Mouse (Mus musculus) ES-Bruce4 (cell line): ENCODE results near the gene Smap2. TPM values are rescaled to one million over a fixed set of nuclear protein-coding genes. Genes with fewer than 3 reads are reported as not detected.
A peak's percentile ranks its signal among the peaks of the same experiment; 100 is the strongest.

ENCODE experiments used
- H3K27ac ChIP-seq: 2 replicates; pipeline ENCODE4 v1.5.1; 2012; ENCODE audit warnings: low read length, inconsistent platforms; ENCODE audit not compliant: insufficient read depth
- H3K27me3 ChIP-seq: 2 replicates; pipeline ENCODE4 v1.6.1; 2012; ENCODE audit warnings: mild to moderate bottlenecking, low read length, inconsistent platforms; ENCODE audit not compliant: control insufficient read depth, poor library complexity, insufficient read depth, severe bottlenecking
- H3K36me3 ChIP-seq: 2 replicates; pipeline ENCODE4 v1.6.1; 2012; ENCODE audit warnings: inconsistent platforms, mild to moderate bottlenecking, low read length, moderate library complexity; ENCODE audit not compliant: control insufficient read depth, poor library complexity, insufficient read depth, severe bottlenecking
- H3K4me1 ChIP-seq: one replicate; pipeline ENCODE4 v1.8.1; 2011; ENCODE audit warnings: low read length; ENCODE audit not compliant: control insufficient read depth, insufficient read depth
- H3K4me3 ChIP-seq: 2 replicates; pipeline ENCODE4 v1.5.1; 2011; ENCODE audit warnings: low read depth, mild to moderate bottlenecking, low read length
- H3K9ac ChIP-seq: 2 replicates; pipeline ENCODE4 v1.6.1; 2012; ENCODE audit warnings: low read depth, mild to moderate bottlenecking, inconsistent platforms; ENCODE audit not compliant: poor library complexity, severe bottlenecking
- H3K9me3 ChIP-seq: replicated peaks from 2 replicates; pipeline ENCODE4 v1.6.1; 2012; ENCODE audit warnings: mild to moderate bottlenecking, low read length, inconsistent platforms; ENCODE audit not compliant: control insufficient read depth, poor library complexity, insufficient read depth, severe bottlenecking
- CTCF ChIP-seq: IDR thresholded peaks from one replicate; pipeline ENCODE4 v1.8.1; 2011; ENCODE audit warnings: low read depth, low read length
- EP300 ChIP-seq: IDR thresholded peaks from 2 replicates; pipeline ENCODE4 v1.6.1; 2011; ENCODE audit warnings: low read depth, low read length; ENCODE audit not compliant: insufficient read depth
- POLR2A ChIP-seq: IDR thresholded peaks from one replicate; pipeline ENCODE4 v1.8.1; 2011; ENCODE audit warnings: low read length; ENCODE audit not compliant: insufficient read depth
- polyA plus RNA-seq: library from polyadenylated mRNA; stranded (reverse); fragments of >200 nt; gene quantifications from 2 replicates; pipeline ENCODE4 v1.2.4, GENCODE M21; 2011; ENCODE audit warnings: low read depth; ENCODE audit not compliant: missing spikeins, insufficient read depth, insufficient read length

Gene Smap2
- polyA plus RNA-seq, 1 experiment = 23.9 TPM

GRCm38 (mm10) chr4:121051863-121052262 is 34.8 kb upstream of the Smap2 start:
- Histone ChIP-seq H3K9me3 (no peaks in the 10 kb centered on the region), H3K27ac (no peak overlapping the region), H3K4me3 (peak overlapping the region; percentile 68; the same call in 1 of the 2 replicates), H3K4me1 (no peaks in the 10 kb centered on the region), H3K9ac (no peak overlapping the region; the same call in 1 of the 2 replicates), H3K36me3 (no peaks in the 10 kb centered on the region), H3K27me3 (no peaks in the 10 kb centered on the region)
- TF ChIP-seq POLR2A = no peak
- no peak for TF ChIP-seq EP300
- TF ChIP-seq CTCF = no peak

DNA sequence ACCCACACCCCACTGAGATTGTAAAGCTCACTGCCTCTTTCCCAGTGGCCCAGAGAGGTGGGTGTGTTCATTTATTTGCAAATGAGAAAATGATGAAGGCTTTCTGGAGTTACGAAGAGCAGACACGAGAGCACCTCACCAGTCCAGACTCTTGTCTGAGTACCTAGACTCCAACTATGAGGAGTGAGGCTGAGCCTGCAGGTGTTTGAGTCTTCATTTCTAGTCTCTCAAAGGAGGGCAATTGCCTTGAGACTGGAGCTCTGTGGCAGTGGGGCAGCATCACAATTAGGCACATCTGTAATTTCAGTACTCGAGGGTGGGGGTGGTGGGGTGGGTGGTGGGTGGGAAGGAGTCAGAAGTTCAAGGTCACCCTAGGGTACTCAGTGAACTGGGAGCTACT is 25.9 kb upstream of the Smap2 start:
- Histone ChIP-seq H3K27me3 (no peaks in the 10 kb centered on the region), H3K9ac (no peak overlapping the region), H3K9me3 (no peaks in the 10 kb centered on the region), H3K27ac (peak overlapping the region; percentile 62), H3K4me1 (peaks cover 6% of the 10 kb centered on the region), H3K36me3 (no peaks in the 10 kb centered on the region), H3K4me3 (no peak overlapping the region)
- no peak for TF ChIP-seq POLR2A
- TF ChIP-seq EP300 = no peak
- no peak for TF ChIP-seq CTCF

DNA sequence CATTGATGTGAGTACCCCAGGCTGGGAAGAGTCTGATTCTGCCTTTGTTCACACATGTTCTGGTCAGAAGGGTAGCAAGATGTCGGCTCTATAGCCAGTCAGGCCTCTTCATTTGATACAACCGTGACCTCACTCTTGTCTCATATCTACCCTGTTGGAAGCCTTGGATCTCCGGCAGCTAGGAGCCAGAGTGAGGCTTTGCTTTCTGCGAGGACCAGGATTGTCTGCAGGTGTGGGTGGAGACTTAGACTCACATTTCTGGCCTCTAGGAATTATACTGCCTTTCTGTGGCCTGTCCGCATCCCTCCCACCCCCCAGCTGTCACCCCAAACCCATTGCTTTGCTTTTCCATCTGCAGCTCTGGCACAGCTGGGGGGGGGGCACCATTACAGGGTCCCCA is 25.4 kb upstream of the Smap2 start:
- Histone ChIP-seq H3K27me3 (no peaks in the 10 kb centered on the region), H3K4me3 (no peak overlapping the region), H3K4me1 (peaks cover 6% of the 10 kb centered on the region), H3K36me3 (no peaks in the 10 kb centered on the region), H3K9ac (0 out of 2 replicates have a peak overlapping the region, but pooled peaks have one; percentile 25), H3K9me3 (no peaks in the 10 kb centered on the region), H3K27ac (peak overlapping the region; percentile 62)
- TF ChIP-seq EP300 (0 out of 2 replicates have a peak, but pooled peaks have one; percentile 4), CTCF (no peak)

GRCm38 (mm10) chr4:121040897-121041671 is 24.0 kb upstream of the Smap2 start:
- 0 out of 2 replicates have a peak overlapping the region, but pooled peaks have one; percentile 9 for H3K9ac ChIP-seq
- H3K4me1 ChIP-seq = peaks cover 6% of the 10 kb centered on the region
- H3K27ac ChIP-seq = peak overlapping the region; percentile 63
- no peaks in the 10 kb centered on the region for H3K9me3 ChIP-seq
- TF ChIP-seq CTCF = peak; percentile 86
- TF ChIP-seq POLR2A = no peak
- TF ChIP-seq EP300 = peak; percentile 55; the same call in 1 of the 2 replicates
- H3K36me3 ChIP-seq = no peaks in the 10 kb centered on the region
- H3K27me3 ChIP-seq = no peaks in the 10 kb centered on the region
- no peak overlapping the region for H3K4me3 ChIP-seq

GRCm38 (mm10) chr4:121040323-121040722 is 23.3 kb upstream of the Smap2 start:
- no peaks in the 10 kb centered on the region for H3K36me3 ChIP-seq
- H3K4me1 ChIP-seq = peaks cover 6% of the 10 kb centered on the region
- H3K9me3 ChIP-seq = no peaks in the 10 kb centered on the region
- H3K27ac ChIP-seq = no peak overlapping the region
- peak overlapping the region; percentile 82 for H3K4me3 ChIP-seq
- TF ChIP-seq EP300 = no peak
- TF ChIP-seq CTCF = no peak
- no peak for TF ChIP-seq POLR2A
- no peaks in the 10 kb centered on the region for H3K27me3 ChIP-seq
- peak overlapping the region; percentile 50 for H3K9ac ChIP-seq
